Mouse (Mus musculus) lung, adult 2 months (tissue): Measurements from ENCODE around the gene Ttc29. TPM values are rescaled to one million over a fixed set of nuclear protein-coding genes. Genes with fewer than 3 reads are reported as not detected.

Source experiments
- DNase-seq: peaks from one replicate; pipeline ENCODE4 v3.0.0; 2022
- H3K4me1 ChIP-seq: fragments of 200-500 bp; 2 replicates; pipeline ENCODE4 v1.6.1; 2011; ENCODE audit warnings: low read length; ENCODE audit not compliant: control insufficient read depth, insufficient read depth
- H3K4me3 ChIP-seq: fragments of 200-500 bp; replicated peaks from 2 replicates; pipeline ENCODE3; 2011; ENCODE audit warnings: low read depth, mild to moderate bottlenecking, control low read depth, low read length; ENCODE audit errors: extremely low read depth
- CTCF ChIP-seq: fragments of 200-500 bp; IDR thresholded peaks from 2 replicates; pipeline ENCODE4 v1.5.1; 2011; ENCODE audit warnings: mild to moderate bottlenecking, low read length, control low read depth; ENCODE audit not compliant: insufficient read depth
- POLR2A ChIP-seq: fragments of 200-500 bp; IDR thresholded peaks from 2 replicates; pipeline ENCODE4 v1.6.1; 2011; ENCODE audit warnings: low read depth, mild to moderate bottlenecking, control low read depth, low read length, borderline replicate concordance; ENCODE audit errors: extremely low read depth
- WGBS: fragments of 180-500 bp; shearing (Covaris S2); methylation state at CpG from one replicate; pipeline ENCODE4 v1.1.7; 2018; 5-methylcytosine and 5-hydroxymethylcytosine counted together
- polyA plus RNA-seq: library from polyadenylated mRNA; depleted of rRNA; stranded (reverse); fragments of >200 nt; gene quantifications from 2 replicates; pipeline ENCODE4 v1.2.3, GENCODE M21; 2012

Gene Ttc29
- polyA plus RNA-seq, 1 experiment = 7.4 TPM

DNA sequence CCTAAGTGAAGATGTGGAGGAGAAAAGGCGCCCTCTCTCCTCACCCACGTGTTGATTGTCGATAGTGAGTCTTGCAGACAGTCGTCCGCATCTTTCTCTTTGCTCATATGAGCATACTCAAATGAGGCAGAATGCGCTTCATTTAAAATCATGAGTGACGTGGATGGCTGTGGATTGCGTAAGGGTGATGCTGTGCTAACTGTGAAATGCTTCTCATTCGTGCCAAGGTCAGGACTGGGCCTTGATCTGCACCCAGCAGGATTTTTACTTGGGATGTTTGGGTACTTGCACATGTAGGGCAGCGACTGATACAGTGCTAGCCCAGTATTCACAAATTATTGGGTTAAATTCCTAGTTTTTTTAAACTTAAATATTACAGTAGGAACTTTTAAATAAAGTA, 56.2 kb downstream of the Ttc29 start:
- whole genome bisulfite sequencing = 78% methylated on average over 10 of the region's 10 CpGs
- Histone ChIP-seq H3K4me3 (no peak overlapping the region), H3K4me1 (no peaks in the 10 kb centered on the region)
- TF ChIP-seq CTCF (no peak), POLR2A (no peak)
- DNase-seq = no peak

GRCm38 (mm10) chr8:78271391-78271790, 58.3 kb downstream of the Ttc29 start:
- no peak for TF ChIP-seq POLR2A
- TF ChIP-seq CTCF = no peak
- H3K4me3 ChIP-seq = no peak overlapping the region
- no peak for DNase-seq
- H3K4me1 ChIP-seq = no peaks in the 10 kb centered on the region
- 46% methylated on average over 5 of the region's 5 CpGs for WGBS

- Histone ChIP-seq H3K4me1 (no peaks in the 10 kb centered on the region), H3K4me3 (no peak overlapping the region)
- WGBS = 86% methylated on average over 8 of the region's 8 CpGs
- TF ChIP-seq POLR2A = no peak
- no peak for TF ChIP-seq CTCF
- no peak for DNase-seq
Observed at GRCm38 (mm10) chr8:78276120-78276519, 63.0 kb downstream of the Ttc29 start.

DNA sequence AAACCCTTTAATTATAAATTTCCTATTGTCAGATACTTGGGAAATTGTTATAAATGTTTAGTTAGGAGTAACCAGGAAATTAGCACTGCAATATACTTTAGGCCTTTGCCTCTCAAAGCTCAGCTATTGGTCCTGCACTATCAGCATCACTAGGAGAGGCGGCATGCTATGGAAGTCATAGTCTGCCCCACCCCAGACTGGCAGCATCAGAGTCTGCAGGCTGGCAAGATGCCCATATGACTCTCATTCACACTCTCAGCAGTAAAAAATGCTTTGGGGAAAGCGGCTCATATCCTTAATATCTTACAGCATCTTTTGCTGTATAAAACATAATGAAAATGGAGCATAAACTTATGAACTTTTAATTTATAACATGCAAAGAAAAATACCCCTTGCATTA, 64.3 kb downstream of the Ttc29 start:
- DNase-seq = no peak
- Histone ChIP-seq H3K4me3 (no peak overlapping the region), H3K4me1 (no peaks in the 10 kb centered on the region)
- 43% methylated on average over 2 of the region's 2 CpGs for WGBS
- TF ChIP-seq CTCF (no peak), POLR2A (no peak)

GRCm38 (mm10) chr8:78278598-78278997, 65.5 kb downstream of the Ttc29 start:
- Histone ChIP-seq H3K4me3 (no peak overlapping the region), H3K4me1 (no peaks in the 10 kb centered on the region)
- TF ChIP-seq CTCF (no peak), POLR2A (no peak)
- DNase-seq = no peak
- 88% methylated on average over 5 of the region's 5 CpGs for WGBS

DNA sequence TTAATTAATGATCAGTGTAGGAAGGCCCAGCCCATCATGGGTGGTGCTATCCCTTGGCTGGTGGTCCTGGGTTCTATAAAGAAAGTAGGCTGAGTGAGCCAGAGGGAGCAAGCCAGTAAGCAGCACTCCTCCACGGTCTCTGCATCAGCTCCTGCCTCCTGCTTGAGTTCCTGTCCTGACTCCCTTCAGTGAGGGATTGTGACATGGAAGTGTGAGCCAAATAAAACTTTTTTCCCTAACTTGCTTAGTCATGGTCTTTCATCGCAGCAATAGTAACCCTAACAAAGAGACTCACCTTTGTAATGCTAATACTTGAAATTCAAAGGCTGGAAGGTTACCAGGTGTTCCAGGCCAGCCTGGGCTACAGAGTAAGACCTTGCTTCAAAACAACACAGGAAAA, 71.7 kb downstream of the Ttc29 start:
- no peaks in the 10 kb centered on the region for H3K4me1 ChIP-seq
- no peak for DNase-seq
- 68% methylated on average over 2 of the region's 2 CpGs for WGBS
- TF ChIP-seq POLR2A (no peak), CTCF (no peak)
- no peak overlapping the region for H3K4me3 ChIP-seq

DNA sequence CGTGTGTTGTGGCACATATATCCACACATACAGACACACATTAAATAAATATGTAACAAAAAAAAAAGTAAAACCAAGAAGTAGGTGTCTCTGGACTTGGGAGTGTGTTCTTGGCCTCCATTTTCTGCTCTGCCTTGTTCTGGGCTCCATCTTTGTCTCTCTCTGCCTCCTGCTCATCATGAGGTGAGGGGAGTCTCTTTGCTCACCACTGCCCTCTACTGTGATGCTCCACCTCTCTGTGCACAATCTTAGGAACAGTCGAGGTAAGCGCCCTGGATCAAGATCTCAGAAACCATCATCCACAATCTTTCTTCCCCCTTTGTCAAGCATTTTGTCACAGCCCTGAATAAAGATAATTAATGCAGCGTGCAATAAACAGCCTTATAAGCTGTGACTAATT, 72.3 kb downstream of the Ttc29 start:
- TF ChIP-seq CTCF (no peak), POLR2A (no peak)
- no peak for DNase-seq
- no peak overlapping the region for H3K4me3 ChIP-seq
- WGBS = 75% methylated on average over 4 of the region's 4 CpGs
- H3K4me1 ChIP-seq = no peaks in the 10 kb centered on the region

GRCm38 (mm10) chr8:78289374-78289971, 76.4 kb downstream of the Ttc29 start:
- DNase-seq = no peak
- WGBS = 63% methylated on average over 10 of the region's 10 CpGs
- Histone ChIP-seq H3K4me1 (no peaks in the 10 kb centered on the region), H3K4me3 (no peak overlapping the region)
- TF ChIP-seq CTCF (no peak), POLR2A (no peak)

GRCm38 (mm10) chr8:78290274-78290673, 77.2 kb downstream of the Ttc29 start:
- H3K4me3 ChIP-seq = no peak overlapping the region
- H3K4me1 ChIP-seq = no peaks in the 10 kb centered on the region
- 71% methylated on average over 7 of the region's 7 CpGs for WGBS
- no peak for DNase-seq
- TF ChIP-seq CTCF (no peak), POLR2A (no peak)

DNA sequence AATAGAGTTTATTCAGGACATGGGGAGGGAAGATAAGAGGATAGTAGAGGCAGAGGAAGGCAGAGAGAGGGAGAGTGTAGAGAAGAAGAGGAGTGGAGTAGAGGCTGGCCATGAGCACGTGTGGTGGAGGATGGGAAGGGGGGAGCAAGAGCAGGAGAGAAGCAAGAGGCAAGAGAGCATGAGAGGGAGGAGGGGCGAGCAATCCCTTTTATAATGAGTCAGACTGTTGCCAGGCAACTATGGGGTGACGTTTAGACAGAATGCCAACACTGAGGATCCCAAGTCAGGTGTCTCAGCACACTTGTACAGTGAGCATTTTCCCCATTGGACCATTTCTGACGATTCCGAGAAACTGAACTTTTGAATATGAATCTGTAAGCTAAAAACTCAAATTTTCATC, 82.4 kb downstream of the Ttc29 start:
- DNase-seq = no peak
- TF ChIP-seq POLR2A = no peak
- TF ChIP-seq CTCF = no peak
- H3K4me1 ChIP-seq = no peaks in the 10 kb centered on the region
- H3K4me3 ChIP-seq = no peak overlapping the region
- WGBS = 51% methylated on average over 5 of the region's 5 CpGs

GRCm38 (mm10) chr8:78303579-78303978, 90.5 kb downstream of the Ttc29 start:
- H3K4me1 ChIP-seq = no peaks in the 10 kb centered on the region
- DNase-seq = no peak
- no peak overlapping the region for H3K4me3 ChIP-seq
- WGBS = 50% methylated on average over 7 of the region's 7 CpGs
- TF ChIP-seq POLR2A (no peak), CTCF (no peak)
